Mouse (Mus musculus): Measurements from ENCODE around the gene Mdh2. TPM values are rescaled to one million over a fixed set of nuclear protein-coding genes. Genes with fewer than 3 reads are reported as not detected.

Gene Mdh2
- 1,172 and 1,176 TPM in 2 replicates for polyA plus RNA-seq (2014; fragmentation: Nextera tagmentation; extraction: Ambion mirVana)

DNA sequence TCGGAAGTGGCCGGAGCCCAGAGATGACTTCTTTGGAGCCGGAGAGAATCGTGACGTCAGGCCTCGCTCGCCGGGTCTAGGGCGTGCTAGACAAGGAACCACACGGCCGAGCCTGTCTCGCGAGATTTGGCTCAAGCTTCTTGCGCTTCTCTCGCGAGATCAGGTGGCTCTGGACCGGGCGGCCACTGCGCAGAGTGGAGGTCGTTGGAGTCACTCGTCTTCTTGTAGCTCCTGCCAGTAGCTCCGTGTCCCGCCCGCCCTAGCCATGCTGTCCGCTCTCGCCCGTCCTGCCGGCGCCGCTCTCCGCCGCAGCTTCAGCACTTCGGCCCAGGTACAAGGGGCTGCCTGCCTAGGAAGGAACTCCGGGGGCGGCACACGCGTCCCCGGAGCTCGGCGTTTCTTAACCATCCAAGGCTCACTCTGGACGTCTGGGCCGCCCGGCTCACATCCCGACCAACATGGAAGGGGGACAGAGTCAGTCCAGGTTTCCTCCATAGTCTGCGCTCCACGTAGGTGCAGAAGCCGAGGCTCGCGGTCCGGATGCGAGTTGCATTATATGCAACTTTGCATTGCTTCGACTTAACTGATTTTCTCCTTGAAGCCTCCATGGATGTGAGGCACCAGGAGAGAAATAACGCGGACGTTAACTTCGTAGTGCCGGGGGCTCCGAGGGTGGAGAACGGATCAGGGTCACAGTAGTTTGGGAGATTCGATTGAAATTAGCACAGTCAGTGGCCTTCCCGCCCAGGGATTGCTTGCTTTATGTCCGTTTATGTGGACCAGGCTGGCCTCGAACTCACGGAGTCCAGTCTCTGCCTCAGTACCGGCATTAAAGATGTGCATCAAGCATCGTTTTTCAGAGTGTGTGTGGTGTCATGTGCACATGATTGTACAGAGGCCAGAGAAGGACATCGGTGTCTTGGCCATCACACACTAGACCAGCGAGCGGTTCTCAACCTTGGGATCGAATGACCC lies at the start of gene Mdh2:
Mdh2 (plus strand) TSS at position 10 of the 975 bp plus-strand sequence.
- no peaks in the 10 kb centered on the region for H3K27me3 ChIP-seq (ENCODE audit: control insufficient read depth, insufficient read depth, low read length)
- WGBS, result under 1% methylated on average over 70 of the region's 70 CpGs
- H3K4me3 ChIP-seq (ENCODE audit: control insufficient read depth in 1 of 2, insufficient read depth in 1 of 2, low read depth in 1 of 2, low read length in 2 of 2), result peak within 1 kb of the TSS; percentile 91 to 98
- H3K9me3 ChIP-seq (ENCODE audit: control insufficient read depth, low read length), result no peaks in the 10 kb centered on the region
- peak within 1 kb of the TSS; percentile 79 for H3K4me2 ChIP-seq (ENCODE audit: low read length)
- H3K27ac ChIP-seq (replicated peaks in 1 of 2; ENCODE audit: control insufficient read depth in 1 of 2, insufficient read depth in 1 of 2, low read depth in 2 of 2, low read length in 2 of 2), result peak within 1 kb of the TSS; percentile 97 to 99
- H3K36me3 ChIP-seq (ENCODE audit: control insufficient read depth, insufficient read depth, low read length), result peaks cover 31% of the 10 kb centered on the region
- H3K9ac ChIP-seq (ENCODE audit: low read length), result peak within 1 kb of the TSS; percentile 98
- peaks cover 11 to 23% of the 10 kb centered on the region in 2 experiments for H3K4me1 ChIP-seq (ENCODE audit: control insufficient read depth in 2 of 2, insufficient read depth in 2 of 2, low read length in 2 of 2)
- peak; percentile 97 for ATAC-seq (ENCODE audit: insufficient number of reproducible peaks, insufficient read depth, low FRiP score, low read depth)

DNA sequence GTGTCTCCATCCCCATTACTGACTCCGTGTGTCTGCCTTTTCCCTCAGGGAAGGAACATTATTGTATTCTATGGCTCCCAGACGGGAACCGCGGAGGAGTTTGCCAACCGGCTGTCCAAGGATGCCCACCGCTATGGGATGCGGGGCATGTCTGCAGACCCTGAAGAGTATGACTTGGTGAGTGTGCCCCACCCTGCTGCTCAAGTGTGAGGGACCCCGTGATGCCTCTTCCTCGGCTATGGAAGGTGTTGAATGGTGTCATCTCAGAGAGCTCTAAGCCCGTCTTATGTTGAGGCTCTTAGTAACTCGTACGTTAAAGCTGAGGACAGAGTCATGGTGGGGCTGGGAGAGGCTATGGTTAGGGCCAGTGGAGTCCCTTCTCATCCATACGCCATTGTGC lies 48.9 kb upstream of the Mdh2 start:
- Histone ChIP-seq H3K4me2 (ENCODE audit: low read length) (no peak overlapping the region), H3K4me3 (ENCODE audit: control insufficient read depth in 1 of 2, insufficient read depth in 1 of 2, low read depth in 1 of 2, low read length in 2 of 2) (no peak overlapping the region), H3K27ac (replicated peaks in 1 of 2; ENCODE audit: control insufficient read depth in 1 of 2, insufficient read depth in 1 of 2, low read depth in 2 of 2, low read length in 2 of 2) (no peak overlapping the region), H3K9ac (ENCODE audit: low read length) (no peak overlapping the region), H3K4me1 (ENCODE audit: control insufficient read depth in 2 of 2, insufficient read depth in 2 of 2, low read length in 2 of 2) (peaks cover 31 to 36% of the 10 kb centered on the region in 2 experiments), H3K27me3 (ENCODE audit: control insufficient read depth, insufficient read depth, low read length) (no peaks in the 10 kb centered on the region), H3K36me3 (ENCODE audit: control insufficient read depth, insufficient read depth, low read length) (peaks cover 60% of the 10 kb centered on the region), H3K9me3 (ENCODE audit: control insufficient read depth, low read length) (no peaks in the 10 kb centered on the region)
- WGBS, result 89% methylated on average over 13 of the region's 13 CpGs
- no peak for ATAC-seq (ENCODE audit: insufficient number of reproducible peaks, insufficient read depth, low FRiP score, low read depth)

DNA sequence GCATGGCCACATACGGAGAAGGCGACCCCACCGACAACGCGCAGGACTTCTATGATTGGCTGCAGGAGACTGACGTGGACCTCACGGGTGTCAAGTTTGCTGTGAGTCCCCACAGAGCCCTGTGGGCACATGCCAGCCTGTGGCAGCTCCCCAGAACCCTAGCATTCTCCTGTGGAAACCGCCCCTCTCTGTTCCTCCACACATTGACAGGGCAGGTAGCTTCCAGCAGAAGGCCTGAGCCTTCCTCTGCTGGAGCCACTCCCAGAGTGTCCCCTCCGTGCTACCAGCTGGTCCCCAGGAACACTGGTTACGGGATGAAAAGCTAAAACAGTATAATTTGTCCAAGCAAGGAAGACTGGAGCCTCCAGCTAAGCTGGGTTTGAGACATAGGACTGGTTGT lies 48.0 kb upstream of the Mdh2 start:
- Histone ChIP-seq H3K4me2 (ENCODE audit: low read length) (no peak overlapping the region), H3K9me3 (ENCODE audit: control insufficient read depth, low read length) (no peaks in the 10 kb centered on the region), H3K27me3 (ENCODE audit: control insufficient read depth, insufficient read depth, low read length) (no peaks in the 10 kb centered on the region), H3K9ac (ENCODE audit: low read length) (no peak overlapping the region), H3K27ac (replicated peaks in 1 of 2; ENCODE audit: control insufficient read depth in 1 of 2, insufficient read depth in 1 of 2, low read depth in 2 of 2, low read length in 2 of 2) (no peak overlapping the region), H3K4me1 (ENCODE audit: control insufficient read depth in 2 of 2, insufficient read depth in 2 of 2, low read length in 2 of 2) (peaks cover 21 to 26% of the 10 kb centered on the region in 2 experiments), H3K4me3 (ENCODE audit: control insufficient read depth in 1 of 2, insufficient read depth in 1 of 2, low read depth in 1 of 2, low read length in 2 of 2) (no peak overlapping the region), H3K36me3 (ENCODE audit: control insufficient read depth, insufficient read depth, low read length) (peaks cover 69% of the 10 kb centered on the region)
- WGBS, result 93% methylated on average over 10 of the region's 10 CpGs
- ATAC-seq (ENCODE audit: insufficient number of reproducible peaks, insufficient read depth, low FRiP score, low read depth), result no peak

DNA sequence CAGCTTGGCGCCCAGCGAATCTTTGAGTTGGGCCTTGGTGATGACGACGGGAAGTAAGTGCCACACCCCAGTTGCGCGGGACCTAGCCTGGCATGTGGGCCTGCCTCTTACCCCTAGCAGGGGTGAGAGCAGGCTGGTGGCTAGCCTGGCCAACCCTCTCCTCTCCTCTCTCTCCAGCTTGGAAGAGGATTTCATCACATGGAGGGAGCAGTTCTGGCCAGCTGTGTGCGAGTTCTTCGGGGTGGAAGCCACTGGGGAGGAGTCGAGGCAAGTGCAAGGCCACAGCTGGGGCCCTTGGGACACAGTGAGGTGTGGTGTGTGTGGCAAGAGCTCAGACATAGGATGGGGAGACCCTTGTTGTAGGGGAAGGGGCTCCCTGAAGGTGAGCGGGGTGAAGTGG lies 47.4 kb upstream of the Mdh2 start:
- ATAC-seq (ENCODE audit: insufficient number of reproducible peaks, insufficient read depth, low FRiP score, low read depth), result no peak
- H3K36me3 ChIP-seq (ENCODE audit: control insufficient read depth, insufficient read depth, low read length), result peaks cover 75% of the 10 kb centered on the region
- H3K9me3 ChIP-seq (ENCODE audit: control insufficient read depth, low read length), result no peaks in the 10 kb centered on the region
- H3K9ac ChIP-seq (ENCODE audit: low read length), result no peak overlapping the region
- 90% methylated on average over 10 of the region's 10 CpGs for WGBS
- H3K4me1 ChIP-seq (ENCODE audit: control insufficient read depth in 2 of 2, insufficient read depth in 2 of 2, low read length in 2 of 2), result peaks cover 15 to 20% of the 10 kb centered on the region in 2 experiments
- no peak overlapping the region for H3K4me3 ChIP-seq (ENCODE audit: control insufficient read depth in 1 of 2, insufficient read depth in 1 of 2, low read depth in 1 of 2, low read length in 2 of 2)
- no peaks in the 10 kb centered on the region for H3K27me3 ChIP-seq (ENCODE audit: control insufficient read depth, insufficient read depth, low read length)
- no peak overlapping the region for H3K27ac ChIP-seq (replicated peaks in 1 of 2; ENCODE audit: control insufficient read depth in 1 of 2, insufficient read depth in 1 of 2, low read depth in 2 of 2, low read length in 2 of 2)
- H3K4me2 ChIP-seq (ENCODE audit: low read length), result no peak overlapping the region

DNA sequence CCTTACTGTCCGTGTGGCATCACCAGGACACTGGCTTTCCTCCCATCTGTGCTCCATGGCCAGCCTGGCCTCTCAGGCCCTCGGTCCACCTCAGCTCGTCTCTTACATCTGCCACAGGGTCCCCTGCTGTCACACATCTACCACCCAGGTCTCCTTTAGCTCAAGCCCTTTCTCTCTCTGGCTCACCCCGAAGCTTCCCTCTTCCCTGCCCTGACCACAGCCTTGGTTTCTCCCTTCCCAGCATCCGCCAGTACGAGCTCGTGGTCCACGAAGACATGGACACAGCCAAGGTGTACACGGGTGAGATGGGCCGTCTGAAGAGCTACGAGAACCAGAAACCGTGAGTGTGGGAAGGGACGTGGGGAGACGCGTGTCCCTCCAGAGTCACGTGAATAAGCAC lies 47.0 kb upstream of the Mdh2 start:
- Histone ChIP-seq H3K4me3 (ENCODE audit: control insufficient read depth in 1 of 2, insufficient read depth in 1 of 2, low read depth in 1 of 2, low read length in 2 of 2) (no peak overlapping the region), H3K27me3 (ENCODE audit: control insufficient read depth, insufficient read depth, low read length) (no peaks in the 10 kb centered on the region), H3K9ac (ENCODE audit: low read length) (no peak overlapping the region), H3K4me1 (ENCODE audit: control insufficient read depth in 2 of 2, insufficient read depth in 2 of 2, low read length in 2 of 2) (peaks cover 11 to 16% of the 10 kb centered on the region in 2 experiments), H3K4me2 (ENCODE audit: low read length) (no peak overlapping the region), H3K27ac (replicated peaks in 1 of 2; ENCODE audit: control insufficient read depth in 1 of 2, insufficient read depth in 1 of 2, low read depth in 2 of 2, low read length in 2 of 2) (no peak overlapping the region), H3K9me3 (ENCODE audit: control insufficient read depth, low read length) (no peaks in the 10 kb centered on the region), H3K36me3 (ENCODE audit: control insufficient read depth, insufficient read depth, low read length) (peaks cover 80% of the 10 kb centered on the region)
- 95% methylated on average over 15 of the region's 16 CpGs for WGBS
- no peak for ATAC-seq (ENCODE audit: insufficient number of reproducible peaks, insufficient read depth, low FRiP score, low read depth)

DNA sequence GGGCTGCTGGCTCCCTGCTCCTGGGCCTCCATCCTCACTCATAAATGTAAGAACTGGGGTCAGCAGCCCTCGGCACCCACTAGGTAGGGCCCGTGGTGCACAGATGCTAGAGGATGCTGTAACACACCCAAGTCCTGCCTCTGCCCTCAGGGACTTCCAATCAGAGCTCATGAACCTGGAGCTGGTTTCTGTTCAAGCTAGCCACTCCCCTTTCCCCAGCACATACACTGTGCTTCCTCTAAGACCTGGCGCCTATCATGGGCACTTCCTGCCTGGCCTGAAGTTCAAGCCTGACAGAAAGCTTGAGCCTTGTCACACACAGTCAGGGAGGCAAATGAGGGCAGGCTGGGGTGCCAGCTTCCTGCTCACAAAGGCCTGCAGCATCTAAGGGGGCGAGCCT lies 45.2 kb upstream of the Mdh2 start:
- H3K4me3 ChIP-seq (ENCODE audit: control insufficient read depth in 1 of 2, insufficient read depth in 1 of 2, low read depth in 1 of 2, low read length in 2 of 2), result no peak overlapping the region
- no peaks in the 10 kb centered on the region for H3K9me3 ChIP-seq (ENCODE audit: control insufficient read depth, low read length)
- H3K9ac ChIP-seq (ENCODE audit: low read length), result no peak overlapping the region
- no peak overlapping the region for H3K27ac ChIP-seq (replicated peaks in 1 of 2; ENCODE audit: control insufficient read depth in 1 of 2, insufficient read depth in 1 of 2, low read depth in 2 of 2, low read length in 2 of 2)
- H3K4me2 ChIP-seq (ENCODE audit: low read length), result no peak overlapping the region
- WGBS, result 81% methylated on average over 4 of the region's 4 CpGs
- H3K27me3 ChIP-seq (ENCODE audit: control insufficient read depth, insufficient read depth, low read length), result no peaks in the 10 kb centered on the region
- H3K4me1 ChIP-seq (ENCODE audit: control insufficient read depth in 2 of 2, insufficient read depth in 2 of 2, low read length in 2 of 2), result peaks cover 0 to 2% of the 10 kb centered on the region in 2 experiments; a peak in 2 of 4 replicates
- peaks cover 89% of the 10 kb centered on the region for H3K36me3 ChIP-seq (ENCODE audit: control insufficient read depth, insufficient read depth, low read length)
- ATAC-seq (ENCODE audit: insufficient number of reproducible peaks, insufficient read depth, low FRiP score, low read depth), result no peak

DNA sequence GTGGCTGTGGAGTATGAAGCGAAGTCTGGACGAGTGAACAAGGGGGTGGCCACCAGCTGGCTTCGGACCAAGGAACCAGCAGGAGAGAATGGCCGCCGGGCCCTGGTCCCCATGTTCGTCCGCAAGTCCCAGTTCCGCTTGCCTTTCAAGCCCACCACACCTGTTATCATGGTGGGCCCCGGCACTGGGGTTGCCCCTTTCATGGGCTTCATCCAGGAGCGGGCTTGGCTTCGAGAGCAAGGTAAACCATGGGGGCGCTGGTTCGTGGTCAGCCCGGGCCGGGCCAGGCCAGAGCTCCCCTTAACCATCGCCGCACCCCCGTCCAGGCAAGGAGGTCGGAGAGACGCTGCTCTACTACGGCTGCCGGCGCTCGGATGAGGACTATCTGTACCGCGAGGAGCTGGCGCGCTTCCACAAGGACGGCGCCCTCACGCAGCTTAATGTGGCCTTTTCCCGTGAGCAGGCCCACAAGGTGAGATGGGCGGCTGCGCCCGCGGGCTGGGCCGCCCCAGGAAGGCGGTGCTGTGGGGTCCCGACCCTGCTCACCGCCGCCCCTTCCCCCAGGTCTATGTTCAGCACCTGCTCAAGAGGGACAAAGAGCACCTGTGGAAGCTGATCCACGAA lies 44.1 kb upstream of the Mdh2 start:
- H3K9ac ChIP-seq (ENCODE audit: low read length), result no peak overlapping the region
- H3K4me1 ChIP-seq (ENCODE audit: control insufficient read depth in 2 of 2, insufficient read depth in 2 of 2, low read length in 2 of 2), result peaks cover 2 to 5% of the 10 kb centered on the region in 2 experiments; a peak in 2 of 4 replicates
- 90% methylated on average over 42 of the region's 42 CpGs for WGBS
- no peaks in the 10 kb centered on the region for H3K9me3 ChIP-seq (ENCODE audit: control insufficient read depth, low read length)
- H3K36me3 ChIP-seq (ENCODE audit: control insufficient read depth, insufficient read depth, low read length), result peaks cover 81% of the 10 kb centered on the region
- H3K4me3 ChIP-seq (ENCODE audit: control insufficient read depth in 1 of 2, insufficient read depth in 1 of 2, low read depth in 1 of 2, low read length in 2 of 2), result no peak overlapping the region
- no peaks in the 10 kb centered on the region for H3K27me3 ChIP-seq (ENCODE audit: control insufficient read depth, insufficient read depth, low read length)
- no peak overlapping the region for H3K4me2 ChIP-seq (ENCODE audit: low read length)
- H3K27ac ChIP-seq (replicated peaks in 1 of 2; ENCODE audit: control insufficient read depth in 1 of 2, insufficient read depth in 1 of 2, low read depth in 2 of 2, low read length in 2 of 2), result no peak overlapping the region
- no peak for ATAC-seq (ENCODE audit: insufficient number of reproducible peaks, insufficient read depth, low FRiP score, low read depth)
